Mouse (Mus musculus) heart, postnatal 0 days (tissue): Measurements from ENCODE around the gene Lrrc9. TPM values are rescaled to one million over a fixed set of nuclear protein-coding genes. Genes with fewer than 3 reads are reported as not detected.

Experiments used
- ATAC-seq: fragments of 200-750 bp; cut with Nextera tagmentation; 2 replicates; pipeline ENCODE4 v1.8.0; 2017; ENCODE audit warnings: low read depth, moderate number of reproducible peaks, moderate library complexity; ENCODE audit not compliant: insufficient read depth
- DNase-seq: peaks from one replicate; pipeline ENCODE4 v3.0.0-alpha.2; 2016; ENCODE audit warnings: low spot score
- H3K27ac ChIP-seq: fragments of 300-500 bp; sonication (generic); 2 replicates; pipeline ENCODE4 v1.5.1; 2014; ENCODE audit warnings: low read depth, mild to moderate bottlenecking
- H3K27me3 ChIP-seq: fragments of 300-500 bp; sonication (generic); 2 replicates; pipeline ENCODE4 v1.6.1; 2014; ENCODE audit warnings: low read length, mixed read lengths; ENCODE audit not compliant: control insufficient read depth, insufficient read depth
- H3K36me3 ChIP-seq: fragments of 300-500 bp; sonication (generic); replicated peaks from 2 replicates; pipeline ENCODE4 v1.6.1; 2014; ENCODE audit warnings: low read length, mixed read lengths; ENCODE audit not compliant: control insufficient read depth, insufficient read depth
- H3K4me1 ChIP-seq: fragments of 300-500 bp; sonication (generic); 2 replicates; pipeline ENCODE4 v1.6.1; 2014; ENCODE audit warnings: antibody characterized with exemption; ENCODE audit not compliant: control insufficient read depth, insufficient read depth
- H3K4me2 ChIP-seq: fragments of 300-500 bp; sonication (generic); 2 replicates; pipeline ENCODE4 v1.6.1; 2014; ENCODE audit warnings: low read depth, mild to moderate bottlenecking, low read length, moderate library complexity
- H3K4me3 ChIP-seq: fragments of 300-500 bp; sonication (generic); 2 replicates; pipeline ENCODE4 v1.5.1; 2014; ENCODE audit warnings: low read depth, low read length
- H3K9ac ChIP-seq: fragments of 300-500 bp; sonication (generic); replicated peaks from 2 replicates; pipeline ENCODE4 v1.6.1; 2014; ENCODE audit warnings: low read depth, low read length, mixed read lengths
- H3K9me3 ChIP-seq: fragments of 300-500 bp; sonication (generic); replicated peaks from 2 replicates; pipeline ENCODE4 v1.6.1; 2016; ENCODE audit warnings: low read length; ENCODE audit not compliant: control insufficient read depth
- CTCF ChIP-seq: IDR thresholded peaks from 2 replicates; pipeline ENCODE4 v1.5.1; 2016; ENCODE audit warnings: antibody characterized with exemption, control low read depth, low read depth
- EP300 ChIP-seq: IDR thresholded peaks from 2 replicates; pipeline ENCODE4 v1.6.1; 2016; ENCODE audit warnings: antibody characterized with exemption, low read depth
- WGBS: fragments of 180-500 bp; shearing (Covaris S2); extraction: QIAGEN DNeasy Blood & Tissue Kit; methylation state at CpG from one replicate; pipeline ENCODE4 v1.1.7; 2014; 5-methylcytosine and 5-hydroxymethylcytosine counted together
- microRNA-seq: library from miRNA; unstranded; fragments of <30 nt; microRNA quantifications from one replicate; pipeline ENCODE4, GENCODE M21; 2016
- polyA plus RNA-seq: library from polyadenylated mRNA; unstranded; fragments of >200 nt; fragmentation: Nextera tagmentation; extraction: Ambion mirVana; gene quantifications from 2 replicates; pipeline ENCODE4 v1.2.1, GENCODE M21; 2015
- total RNA-seq: library from RNA; depleted of rRNA; stranded (reverse); fragments of >200 nt; gene quantifications from 2 replicates; pipeline ENCODE4 v1.2.3, GENCODE M21; 2014; ENCODE audit warnings: low replicate concordance; rRNA removed

The Lrrc9 gene
- total and polyA plus RNA-seq, 2 experiments from 2014 or later = 0.31 to 0.76 TPM

DNA sequence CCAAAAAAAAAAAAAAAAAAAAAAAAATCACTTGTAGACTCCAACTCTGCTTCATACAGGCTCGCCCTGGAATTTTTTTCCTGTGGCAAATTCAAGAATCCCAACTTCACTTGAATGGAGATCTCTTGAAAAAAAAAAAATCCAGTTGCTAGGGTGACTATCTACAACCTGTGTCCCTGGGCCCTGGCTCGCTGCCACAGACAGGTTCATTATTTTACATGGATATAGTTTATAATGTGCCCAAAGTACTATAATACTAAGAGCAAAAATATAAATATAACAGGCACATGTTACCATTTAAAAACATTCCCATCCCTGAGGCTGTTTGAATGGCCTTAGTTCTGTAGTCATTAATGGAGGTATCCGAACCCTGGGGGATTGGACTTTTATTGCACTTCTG lies 93.9 kb downstream of the Lrrc9 start:
- DNase-seq = no peak
- H3K9ac ChIP-seq = no peak overlapping the region
- WGBS = 40% methylated on average over 3 of the region's 3 CpGs

DNA sequence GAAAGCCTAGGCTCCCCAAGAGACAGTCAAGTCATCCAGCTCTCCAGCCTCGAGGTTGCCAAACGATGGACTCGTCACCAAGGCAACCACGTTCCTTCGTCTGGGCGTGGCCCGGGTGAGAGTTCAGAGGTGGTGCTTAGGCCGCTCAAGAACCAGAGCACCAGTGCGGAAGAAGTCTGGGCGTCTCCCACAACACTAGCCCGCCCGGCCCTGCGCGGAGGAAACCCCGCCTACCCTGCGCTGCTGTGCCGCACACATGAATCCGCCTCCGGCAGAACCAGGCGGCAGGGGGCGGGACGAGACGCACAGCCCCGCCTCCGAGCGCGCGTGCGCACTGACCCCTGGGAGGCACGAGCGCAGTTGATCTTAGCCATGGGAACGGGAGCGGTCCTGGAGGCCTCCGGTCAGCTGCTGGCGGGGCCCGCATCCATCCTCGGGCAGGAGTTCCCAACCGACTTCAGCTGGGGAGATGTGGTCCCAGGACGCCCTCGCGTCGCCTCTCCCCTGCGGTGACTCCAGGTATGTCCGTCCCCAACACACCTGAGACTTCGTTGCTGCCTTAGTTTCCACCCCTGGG lies 94.4 kb downstream of the Lrrc9 start, which contains the start of gene Pcnx4:
Gene Pcnx4, plus strand, starts transcription at position 363 of the 577 bp plus-strand sequence.
- H3K36me3 ChIP-seq = no peaks in the 10 kb centered on the region
- H3K27me3 ChIP-seq = no peaks in the 10 kb centered on the region
- DNase-seq (peak; percentile 97), ATAC-seq (peak; percentile 100)
- H3K27ac ChIP-seq = 0 out of 2 replicates have a peak within 1 kb of the TSS, but pooled peaks have one; percentile 27
- no peaks in the 10 kb centered on the region for H3K9me3 ChIP-seq
- peak within 1 kb of the TSS; percentile 87 for H3K4me2 ChIP-seq
- peak within 1 kb of the TSS; percentile 56 for H3K9ac ChIP-seq
- TF ChIP-seq CTCF = peak; percentile 49
- no peak for TF ChIP-seq EP300
- under 1% methylated on average over 45 of the region's 45 CpGs for WGBS
- no peaks in the 10 kb centered on the region for H3K4me1 ChIP-seq
- peak within 1 kb of the TSS; percentile 75 for H3K4me3 ChIP-seq

More for the DNA sequence above, 93.9 kb downstream of the Lrrc9 start:
- no peak for ATAC-seq
- Histone ChIP-seq H3K36me3 (no peaks in the 10 kb centered on the region), H3K4me1 (no peaks in the 10 kb centered on the region), H3K27ac (0 out of 2 replicates have a peak overlapping the region, but pooled peaks have one; percentile 9), H3K27me3 (no peaks in the 10 kb centered on the region), H3K4me2 (peak overlapping the region; percentile 87), H3K4me3 (peak overlapping the region; percentile 75), H3K9me3 (0 out of 2 replicates have a peak, but pooled peaks cover 2% of the 10 kb centered on the region)
- TF ChIP-seq EP300 (no peak), CTCF (no peak)

- Histone ChIP-seq H3K27ac (no peak overlapping the region), H3K27me3 (no peaks in the 10 kb centered on the region), H3K4me3 (no peak overlapping the region), H3K4me2 (no peak overlapping the region), H3K9me3 (no peaks in the 10 kb centered on the region), H3K36me3 (peaks cover 15% of the 10 kb centered on the region), H3K9ac (no peak overlapping the region), H3K4me1 (no peaks in the 10 kb centered on the region)
- ATAC-seq (no peak), DNase-seq (no peak)
- TF ChIP-seq CTCF = no peak
- TF ChIP-seq EP300 = no peak
- 70% methylated on average over 10 of the region's 10 CpGs for WGBS
Observed at GRCm38 (mm10) chr12:72538571-72538970, 96.9 kb downstream of the Lrrc9 start.

DNA sequence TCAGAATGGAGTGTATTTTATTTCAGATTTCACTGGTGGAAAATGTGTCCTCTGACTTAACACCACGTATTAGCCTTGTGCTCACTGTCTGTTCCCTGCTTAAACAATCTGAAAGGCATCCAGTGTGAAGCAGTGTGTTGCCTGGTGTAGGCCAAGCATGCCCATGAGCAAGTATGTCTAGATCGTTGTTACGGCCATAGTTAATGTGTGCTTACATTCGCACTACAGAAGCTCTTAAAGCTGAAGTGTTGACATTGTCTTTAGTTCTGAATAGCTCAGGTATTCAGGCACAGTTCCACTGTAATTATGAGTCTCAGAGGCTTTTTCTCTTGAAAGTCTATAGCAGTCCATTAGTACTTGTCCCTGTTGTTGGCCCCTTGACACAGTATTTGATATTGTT lies 112.7 kb downstream of the Lrrc9 start:
- no peak overlapping the region for H3K4me3 ChIP-seq
- DNase-seq (no peak), ATAC-seq (no peak)
- WGBS = 58% methylated on average over 4 of the region's 4 CpGs
- H3K4me2 ChIP-seq = no peak overlapping the region
- H3K9me3 ChIP-seq = no peaks in the 10 kb centered on the region
- H3K9ac ChIP-seq = no peak overlapping the region
- H3K36me3 ChIP-seq = no peaks in the 10 kb centered on the region
- no peaks in the 10 kb centered on the region for H3K4me1 ChIP-seq
- no peaks in the 10 kb centered on the region for H3K27me3 ChIP-seq
- TF ChIP-seq EP300 (no peak), CTCF (no peak)
- no peak overlapping the region for H3K27ac ChIP-seq

DNA sequence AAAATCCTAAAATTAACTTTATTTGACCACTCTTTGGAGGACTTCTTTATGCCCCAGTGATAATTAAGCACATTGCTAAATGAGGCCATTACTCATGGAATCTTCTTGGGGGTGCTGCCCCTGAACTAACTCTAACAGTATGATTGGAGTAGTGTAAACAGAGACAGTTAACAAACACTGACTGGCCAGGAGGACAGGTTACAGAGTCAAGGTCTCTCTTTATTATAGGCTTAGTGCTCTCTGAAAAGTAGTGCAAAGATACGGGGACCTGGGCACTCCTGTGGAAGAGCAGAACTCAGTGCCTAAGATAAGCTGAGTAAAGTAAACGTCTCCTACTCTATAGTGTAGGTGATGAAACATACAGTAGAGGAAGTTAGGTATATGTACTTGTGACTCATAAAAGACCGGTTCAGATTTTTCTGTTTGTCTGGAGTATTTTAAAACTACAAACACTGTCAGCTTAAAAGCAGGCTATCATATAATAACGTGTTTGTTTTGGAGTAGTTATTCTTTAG lies 122.7 kb downstream of the Lrrc9 start:
- ATAC-seq (no peak), DNase-seq (no peak)
- no peaks in the 10 kb centered on the region for H3K4me1 ChIP-seq
- WGBS = 69% methylated on average over 4 of the region's 4 CpGs
- no peak overlapping the region for H3K9ac ChIP-seq
- no peak overlapping the region for H3K27ac ChIP-seq
- H3K9me3 ChIP-seq = no peaks in the 10 kb centered on the region
- H3K4me3 ChIP-seq = no peak overlapping the region
- no peaks in the 10 kb centered on the region for H3K36me3 ChIP-seq
- no peak overlapping the region for H3K4me2 ChIP-seq
- H3K27me3 ChIP-seq = no peaks in the 10 kb centered on the region
- no peak for TF ChIP-seq EP300
- TF ChIP-seq CTCF = no peak

Small RNA genes lying within 50 kb of the gene (microRNA-seq; reads per million reads assigned to microRNA genes)
- gene Gm44392 = not detected

Other genes starting within 250 kb of the Lrrc9 start
- gene Rtn1, start 32.8 kb upstream of the Lrrc9 start, total RNA-seq = 11.7 and 20.3 TPM in 2 replicates
- 6.5 and 7.5 TPM in 2 replicates for gene Rtn1, start 32.8 kb upstream of the Lrrc9 start, polyA plus RNA-seq
- 1.4 and 1.6 TPM in 2 replicates for gene Pcnx4, start 94.5 kb downstream of the Lrrc9 start, total RNA-seq
- gene Pcnx4, start 94.5 kb downstream of the Lrrc9 start, polyA plus RNA-seq = 3.4 and 3.7 TPM in 2 replicates
- not detected in 2 replicates for gene Gm4756, start 207.8 kb downstream of the Lrrc9 start, total RNA-seq
- not detected in 2 replicates for gene Gm4756, start 207.8 kb downstream of the Lrrc9 start, polyA plus RNA-seq
- gene Dhrs7, start 223.0 kb downstream of the Lrrc9 start, total RNA-seq = 65.9 and 91.6 TPM in 2 replicates
- 217 and 227 TPM in 2 replicates for gene Dhrs7, start 223.0 kb downstream of the Lrrc9 start, polyA plus RNA-seq